Mouse (Mus musculus): ENCODE results near the gene Mblac1.

The Mblac1 gene

DNA sequence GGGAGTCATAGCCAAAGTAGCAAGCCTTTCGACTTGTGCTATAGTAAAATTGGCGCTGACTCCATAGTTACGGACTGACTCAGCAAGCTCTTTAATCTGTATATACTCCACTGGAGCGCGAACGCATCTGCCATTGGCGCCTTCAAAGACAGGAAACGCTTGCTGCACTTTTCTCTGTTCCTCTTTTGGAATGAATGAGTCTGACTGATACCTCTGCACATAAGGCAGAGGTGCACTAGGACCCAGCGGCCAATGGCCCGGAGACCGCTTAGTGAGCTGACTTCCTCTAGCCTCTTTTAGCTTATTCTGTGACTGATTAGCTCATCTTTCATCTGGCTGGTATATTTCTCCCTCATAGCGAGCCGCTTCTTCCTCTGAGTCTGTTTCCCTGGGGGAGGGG lies 22.5 kb downstream of the Mblac1 start:
- WGBS, result 93% methylated on average over 13 of the region's 13 CpGs

DNA sequence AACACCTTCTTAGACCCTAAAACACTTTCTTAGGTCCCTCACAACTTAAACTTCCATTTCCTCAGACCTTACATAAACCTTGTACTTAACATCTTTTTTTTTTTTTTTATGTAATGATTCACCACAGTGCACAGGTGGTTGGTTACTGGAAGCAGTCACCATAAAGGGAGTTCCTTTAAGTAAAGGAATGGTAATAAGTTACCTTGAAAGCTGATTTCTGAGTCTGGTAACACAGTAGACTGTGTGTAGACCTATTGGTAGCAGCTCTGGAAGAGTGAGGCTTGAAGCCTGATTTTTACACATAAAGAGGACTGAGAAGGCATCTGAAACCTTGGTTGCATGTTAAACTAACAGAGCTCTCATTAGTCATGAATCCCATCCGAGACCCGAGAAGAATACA lies 25.8 kb downstream of the Mblac1 start:
- 71% methylated on average over 2 of the region's 2 CpGs for WGBS

DNA sequence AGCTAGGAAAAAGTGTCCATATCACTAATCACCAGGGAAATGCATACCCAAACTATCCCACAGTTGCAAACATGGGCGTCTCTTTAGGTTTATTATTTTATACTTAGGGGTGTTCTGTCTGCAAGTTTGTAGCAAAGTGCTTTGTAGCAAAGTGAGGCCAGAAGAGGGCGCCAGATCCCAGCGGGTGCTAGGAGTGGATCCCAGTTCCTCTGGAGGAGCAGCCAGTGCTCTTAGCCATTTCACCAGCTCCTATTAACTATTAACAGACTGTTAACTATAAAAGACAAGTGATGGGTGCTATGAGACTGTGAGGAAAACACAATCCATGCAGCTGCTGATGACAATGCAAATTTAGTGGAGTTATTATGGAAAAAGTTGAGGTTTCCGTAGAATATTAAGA lies 28.0 kb downstream of the Mblac1 start:
- 20% methylated on average over 4 of the region's 4 CpGs for WGBS

- 43% methylated on average over 3 of the region's 3 CpGs for WGBS
These were observed 29.2 kb downstream of the Mblac1 start for GRCm38 (mm10) chr5:138223287-138223686.

GRCm38 (mm10) chr5:138225700-138226099 lies 31.6 kb downstream of the Mblac1 start, which contains the start of gene Nxpe5:
TSS of gene Nxpe5 (plus strand) at chr5:138225898.
- WGBS, result 72% methylated on average over 2 of the region's 2 CpGs

GRCm38 (mm10) chr5:138226491-138226890 lies 32.4 kb downstream of the Mblac1 start:
- 79% methylated on average over 4 of the region's 4 CpGs for WGBS

DNA sequence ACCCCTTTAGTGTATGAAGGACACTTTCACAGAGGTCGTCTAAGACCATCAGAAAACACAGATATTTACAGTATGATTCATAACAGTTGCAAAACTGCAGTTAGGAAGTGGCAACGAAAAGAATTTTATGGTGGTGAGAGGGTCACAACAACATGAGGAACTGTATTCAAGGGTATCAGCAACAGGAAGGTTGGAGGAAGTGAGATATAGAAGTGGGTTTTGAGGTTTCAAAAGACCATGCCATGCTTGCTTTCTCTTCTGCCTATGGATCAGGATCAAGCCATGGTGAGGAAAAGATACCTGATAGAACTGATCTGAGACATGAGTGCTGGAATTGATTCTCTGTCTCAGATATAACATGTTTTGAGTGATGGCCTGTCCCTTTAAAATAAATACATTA lies 33.3 kb downstream of the Mblac1 start:
- 72% methylated on average over 2 of the region's 2 CpGs for WGBS

DNA sequence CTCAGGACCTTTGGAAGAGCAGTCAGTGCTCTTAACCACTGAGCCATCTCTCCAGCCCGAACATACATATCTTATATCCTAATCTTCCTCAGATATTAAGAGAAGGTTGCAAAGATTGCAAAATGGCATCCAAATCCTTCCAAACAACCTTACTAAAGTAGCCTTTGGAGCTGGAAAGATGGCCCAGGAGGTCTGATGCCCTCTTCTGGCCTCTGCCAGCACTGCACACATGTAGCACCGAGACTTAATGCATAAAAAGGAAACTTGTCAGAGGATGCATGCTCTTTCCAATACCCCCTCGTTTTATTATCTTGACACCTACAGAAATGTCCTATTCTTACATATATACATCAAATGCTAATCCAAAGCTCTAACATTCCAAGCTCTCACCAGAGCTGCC lies 33.9 kb downstream of the Mblac1 start:
- WGBS, result 48% methylated on average over 3 of the region's 3 CpGs

- 92% methylated on average over 3 of the region's 3 CpGs for WGBS
These were observed 35.4 kb downstream of the Mblac1 start for GRCm38 (mm10) chr5:138229511-138229910.

DNA sequence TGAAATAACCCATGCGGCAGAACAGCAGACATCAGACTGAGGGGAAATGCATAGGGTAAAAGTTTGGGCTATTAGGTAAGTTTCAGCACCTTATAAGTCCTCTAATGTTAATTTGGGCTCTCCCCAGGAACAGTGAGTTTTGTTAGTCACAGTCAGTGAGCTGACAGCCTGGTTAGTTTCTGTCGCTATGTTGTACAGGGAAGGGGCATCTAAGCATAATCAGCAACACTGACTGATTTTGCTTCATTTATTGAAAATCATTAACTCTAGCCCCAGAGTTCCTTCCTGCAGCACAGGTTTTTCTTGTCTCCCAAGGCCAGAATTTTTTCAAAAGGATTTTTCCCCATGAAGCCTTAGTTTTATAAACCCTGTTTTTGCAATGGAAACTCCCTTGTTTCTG lies 39.7 kb downstream of the Mblac1 start:
- 86% methylated on average over 2 of the region's 2 CpGs for WGBS

- 53% methylated on average over 2 of the region's 2 CpGs for WGBS
These were observed 47.4 kb downstream of the Mblac1 start for GRCm38 (mm10) chr5:138241511-138241910.

Data from cerebral cortex, adult 2 months (tissue).